Mouse (Mus musculus): ENCODE results near the gene Ppp2r5c. TPM values are rescaled to one million over a fixed set of nuclear protein-coding genes. Genes with fewer than 3 reads are reported as not detected.

Ppp2r5c gene
- 21.2 and 35.7 TPM in 2 replicates for polyA plus RNA-seq (2012; rRNA removed; ENCODE audit: low replicate concordance)

GRCm38 (mm10) chr12:110446290-110447170 is at the start of gene Ppp2r5c:
TSS of gene Ppp2r5c (plus strand) at chr12:110447120.

DNA sequence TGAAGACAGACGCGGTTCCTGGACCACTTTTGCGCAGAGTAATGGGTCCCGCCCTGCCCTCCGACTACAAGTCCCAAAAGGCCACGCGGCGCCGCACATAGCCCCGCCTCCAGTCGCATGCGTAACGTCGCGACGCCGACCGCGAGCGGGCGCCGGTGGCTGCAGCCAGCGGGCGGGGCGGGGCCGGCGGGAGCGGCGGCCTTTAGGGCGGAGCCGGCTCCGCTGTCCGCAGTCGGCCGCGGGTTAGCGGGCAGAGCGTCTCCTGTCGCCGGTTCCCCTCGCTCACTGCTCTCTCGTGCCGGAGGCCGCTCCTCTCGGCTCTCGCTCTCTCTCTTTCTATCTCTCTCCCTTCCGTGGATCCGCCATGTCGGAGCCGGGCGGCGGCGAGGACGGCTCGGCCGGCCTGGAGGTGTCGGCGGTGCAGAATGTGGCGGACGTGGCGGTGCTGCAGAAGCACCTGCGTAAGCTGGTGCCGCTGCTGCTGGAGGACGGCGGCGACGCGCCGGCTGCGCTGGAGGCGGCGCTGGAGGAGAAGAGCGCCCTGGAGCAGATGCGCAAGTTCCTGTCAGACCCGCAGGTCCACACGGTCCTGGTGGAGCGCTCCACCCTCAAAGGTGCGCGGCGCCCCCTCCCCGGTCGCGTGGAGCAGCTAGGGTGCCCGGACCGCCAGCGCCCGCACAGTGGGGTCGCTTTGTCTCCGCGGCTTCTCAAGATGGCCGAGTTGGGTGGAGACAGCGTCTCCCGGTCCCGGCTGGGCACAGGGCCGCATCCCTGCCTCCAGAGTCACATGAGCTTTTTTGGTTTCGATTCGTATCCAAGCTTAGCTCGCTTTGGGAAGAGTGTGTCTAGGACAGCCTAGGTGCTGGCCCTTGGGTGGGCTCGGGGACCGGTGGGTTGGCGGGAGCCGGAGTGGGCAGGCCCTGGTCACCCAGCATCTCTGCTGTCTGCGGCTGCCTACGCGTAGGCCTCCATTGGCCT is 154.6 kb downstream of the Ppp2r5c start, which contains the start of gene Dync1h1:
Gene Dync1h1, plus strand, starts transcription at position 212 of the 978 bp plus-strand sequence.

Other genes starting within 250 kb of the Ppp2r5c start
- 0.33 and 0.35 TPM in 2 replicates for gene Dio3, start 168.1 kb upstream of the Ppp2r5c start, polyA plus RNA-seq (2012; rRNA removed; ENCODE audit: low replicate concordance)
- gene Dync1h1, start 154.3 kb downstream of the Ppp2r5c start, polyA plus RNA-seq (2012; rRNA removed; ENCODE audit: low replicate concordance) = 226 and 279 TPM in 2 replicates
- not detected in 2 replicates for gene 1700001K19Rik, start 235.5 kb downstream of the Ppp2r5c start, polyA plus RNA-seq (2012; rRNA removed; ENCODE audit: low replicate concordance)

Measured in mammary gland, adult 2 months (tissue).